Mouse (Mus musculus) olfactory bulb, adult 2 months (tissue): ENCODE data around the gene Afap1l2. TPM values are rescaled to one million over a fixed set of nuclear protein-coding genes. Genes with fewer than 3 reads are reported as not detected.

Source experiments
- H3K27ac ChIP-seq: fragments of 200-500 bp; 2 replicates; pipeline ENCODE4 v1.5.1; 2012; ENCODE audit warnings: low read depth, low read length; ENCODE audit not compliant: insufficient read depth
- H3K4me1 ChIP-seq: fragments of 200-500 bp; 2 replicates; pipeline ENCODE4 v1.6.1; 2012; ENCODE audit warnings: low read length; ENCODE audit not compliant: control insufficient read depth, insufficient read depth
- H3K4me3 ChIP-seq: fragments of 200-500 bp; 2 replicates; pipeline ENCODE4 v1.5.1; 2012; ENCODE audit warnings: mild to moderate bottlenecking, low read depth, low read length, moderate library complexity; ENCODE audit not compliant: insufficient read depth
- CTCF ChIP-seq: fragments of 200-500 bp; IDR thresholded peaks from 2 replicates; pipeline ENCODE4 v1.5.1; 2012; ENCODE audit warnings: low read depth, mild to moderate bottlenecking, low read length, moderate library complexity; ENCODE audit not compliant: insufficient read depth
- POLR2A ChIP-seq: fragments of 200-500 bp; IDR thresholded peaks from 2 replicates; pipeline ENCODE4 v1.6.1; 2012; ENCODE audit warnings: mild to moderate bottlenecking, low read depth, low read length, moderate library complexity; ENCODE audit not compliant: insufficient read depth
- WGBS: fragments of 180-500 bp; shearing (Covaris S2); methylation state at CpG from one replicate; pipeline ENCODE4 v1.1.7; 2018; 5-methylcytosine and 5-hydroxymethylcytosine counted together
- polyA plus RNA-seq: library from polyadenylated mRNA; stranded (reverse); fragments of >200 nt; gene quantifications from 2 replicates; pipeline ENCODE4 v1.2.4, GENCODE M21; 2012; ENCODE audit warnings: low replicate concordance; ENCODE audit not compliant: missing spikeins, insufficient read depth, insufficient read length

Afap1l2 gene
- polyA plus RNA-seq, 1 experiment = not detected

DNA sequence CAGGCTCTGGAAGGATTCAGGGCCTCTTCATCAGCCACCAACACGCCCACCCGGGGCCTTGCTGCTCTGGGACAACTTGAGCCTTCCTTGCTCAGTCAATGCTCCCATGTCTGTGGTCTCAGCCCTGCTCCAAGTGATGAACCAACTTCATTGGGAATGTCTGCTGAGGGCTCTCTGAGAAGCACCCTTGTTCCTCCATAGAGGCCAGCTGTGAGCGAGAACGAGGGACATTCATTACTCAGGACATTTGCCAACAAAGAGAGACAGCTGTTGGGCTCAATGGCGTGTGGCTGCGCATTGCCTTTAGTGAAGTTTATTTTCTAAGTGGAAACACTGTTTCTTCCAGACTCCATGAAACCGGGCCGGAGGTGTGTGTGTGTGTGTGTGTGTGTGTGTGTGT is 18.9 kb downstream of the Afap1l2 start:
- WGBS = 75% methylated on average over 8 of the region's 8 CpGs
- Histone ChIP-seq H3K4me1 (peaks cover 11% of the 10 kb centered on the region), H3K27ac (no peak overlapping the region), H3K4me3 (no peak overlapping the region)
- no peak for TF ChIP-seq POLR2A
- TF ChIP-seq CTCF = no peak

DNA sequence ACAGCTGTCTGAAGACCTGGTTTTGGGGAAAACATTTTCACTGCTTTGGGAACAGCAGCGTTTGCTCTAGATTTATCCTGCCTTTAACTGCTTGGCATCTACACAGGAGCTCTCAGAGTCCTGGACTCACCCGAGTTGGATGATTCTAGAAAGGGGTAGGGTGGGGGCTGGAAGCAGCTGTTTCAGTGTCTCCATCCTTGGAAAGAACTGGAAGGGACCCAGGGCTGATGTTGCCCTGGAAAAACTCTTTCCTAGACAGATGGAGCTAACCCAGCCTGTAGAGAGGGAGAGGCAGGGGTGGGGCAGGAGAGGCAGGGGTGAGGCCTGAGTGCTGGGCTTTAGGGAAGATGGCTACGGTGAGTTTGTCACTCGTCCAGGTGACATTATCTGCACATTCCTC is 23.8 kb downstream of the Afap1l2 start:
- no peak overlapping the region for H3K27ac ChIP-seq
- TF ChIP-seq CTCF (no peak), POLR2A (no peak)
- 64% methylated on average over 4 of the region's 4 CpGs for WGBS
- H3K4me1 ChIP-seq = no peaks in the 10 kb centered on the region
- no peak overlapping the region for H3K4me3 ChIP-seq

DNA sequence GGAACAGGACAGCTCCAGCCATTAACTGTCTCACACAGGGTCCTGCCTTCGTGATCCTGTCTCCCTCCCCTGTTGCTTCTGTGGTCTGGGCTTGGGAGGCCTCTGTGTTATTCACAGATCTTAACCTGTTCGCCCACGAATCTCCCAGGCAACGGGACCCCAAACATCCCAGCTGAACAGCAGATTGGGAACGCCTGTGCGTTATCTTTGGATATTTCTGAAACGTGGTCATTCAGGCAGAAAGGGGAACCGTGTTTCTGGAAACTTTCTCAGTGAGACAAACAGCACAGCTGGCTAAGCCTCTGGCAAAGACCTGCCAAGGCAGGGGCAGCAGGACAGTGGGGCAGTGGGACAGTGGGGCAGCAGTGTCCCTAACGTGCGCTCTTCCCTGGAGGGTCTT is 24.3 kb downstream of the Afap1l2 start:
- H3K27ac ChIP-seq = no peak overlapping the region
- no peak for TF ChIP-seq CTCF
- no peak for TF ChIP-seq POLR2A
- 69% methylated on average over 10 of the region's 10 CpGs for WGBS
- no peaks in the 10 kb centered on the region for H3K4me1 ChIP-seq
- no peak overlapping the region for H3K4me3 ChIP-seq

DNA sequence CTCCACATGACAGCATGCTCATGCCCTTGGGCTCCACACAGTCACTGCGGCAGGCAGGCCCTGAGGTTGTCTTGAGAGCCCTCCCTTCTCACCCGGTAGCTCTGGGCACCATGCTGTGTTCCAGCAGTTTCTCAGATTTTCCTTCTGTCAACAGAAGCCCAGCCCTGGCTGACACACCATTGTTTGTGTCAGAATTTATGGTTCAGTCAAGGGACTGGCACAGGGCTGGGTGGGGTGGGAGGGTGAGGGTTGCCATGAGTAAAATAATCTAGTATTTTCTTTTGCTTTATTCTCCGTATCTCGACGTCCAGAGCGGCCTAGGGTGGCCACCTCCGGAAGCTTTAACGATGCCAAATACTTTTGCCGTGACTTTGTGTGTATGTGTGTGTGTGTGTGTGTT is 26.3 kb downstream of the Afap1l2 start:
- no peak overlapping the region for H3K4me3 ChIP-seq
- peaks cover 10% of the 10 kb centered on the region for H3K4me1 ChIP-seq
- 77% methylated on average over 9 of the region's 9 CpGs for WGBS
- no peak for TF ChIP-seq CTCF
- TF ChIP-seq POLR2A = no peak
- no peak overlapping the region for H3K27ac ChIP-seq

DNA sequence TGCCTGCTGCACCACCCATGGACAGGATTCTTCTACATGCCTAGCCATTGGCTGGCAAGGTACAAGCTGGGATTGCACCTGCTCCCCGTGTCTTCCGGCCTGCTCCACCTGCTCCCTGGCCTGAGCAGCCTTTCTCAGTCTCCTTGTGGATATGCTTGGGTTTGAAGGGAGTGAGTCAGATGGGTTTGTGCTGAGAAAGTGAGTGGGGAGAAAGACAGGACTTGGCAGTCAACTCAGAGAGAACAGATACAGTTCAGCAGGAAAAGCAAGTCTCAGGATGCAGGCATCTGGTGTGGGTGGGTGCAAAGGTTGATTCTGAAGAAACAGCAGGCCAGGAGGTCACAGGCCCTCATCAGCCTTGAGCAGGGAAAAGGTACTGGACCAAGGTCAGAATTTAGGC is 27.2 kb downstream of the Afap1l2 start:
- H3K4me1 ChIP-seq = peaks cover 10% of the 10 kb centered on the region
- 97% methylated on average over 2 of the region's 2 CpGs for WGBS
- TF ChIP-seq CTCF = no peak
- TF ChIP-seq POLR2A = no peak
- H3K27ac ChIP-seq = no peak overlapping the region
- H3K4me3 ChIP-seq = no peak overlapping the region

DNA sequence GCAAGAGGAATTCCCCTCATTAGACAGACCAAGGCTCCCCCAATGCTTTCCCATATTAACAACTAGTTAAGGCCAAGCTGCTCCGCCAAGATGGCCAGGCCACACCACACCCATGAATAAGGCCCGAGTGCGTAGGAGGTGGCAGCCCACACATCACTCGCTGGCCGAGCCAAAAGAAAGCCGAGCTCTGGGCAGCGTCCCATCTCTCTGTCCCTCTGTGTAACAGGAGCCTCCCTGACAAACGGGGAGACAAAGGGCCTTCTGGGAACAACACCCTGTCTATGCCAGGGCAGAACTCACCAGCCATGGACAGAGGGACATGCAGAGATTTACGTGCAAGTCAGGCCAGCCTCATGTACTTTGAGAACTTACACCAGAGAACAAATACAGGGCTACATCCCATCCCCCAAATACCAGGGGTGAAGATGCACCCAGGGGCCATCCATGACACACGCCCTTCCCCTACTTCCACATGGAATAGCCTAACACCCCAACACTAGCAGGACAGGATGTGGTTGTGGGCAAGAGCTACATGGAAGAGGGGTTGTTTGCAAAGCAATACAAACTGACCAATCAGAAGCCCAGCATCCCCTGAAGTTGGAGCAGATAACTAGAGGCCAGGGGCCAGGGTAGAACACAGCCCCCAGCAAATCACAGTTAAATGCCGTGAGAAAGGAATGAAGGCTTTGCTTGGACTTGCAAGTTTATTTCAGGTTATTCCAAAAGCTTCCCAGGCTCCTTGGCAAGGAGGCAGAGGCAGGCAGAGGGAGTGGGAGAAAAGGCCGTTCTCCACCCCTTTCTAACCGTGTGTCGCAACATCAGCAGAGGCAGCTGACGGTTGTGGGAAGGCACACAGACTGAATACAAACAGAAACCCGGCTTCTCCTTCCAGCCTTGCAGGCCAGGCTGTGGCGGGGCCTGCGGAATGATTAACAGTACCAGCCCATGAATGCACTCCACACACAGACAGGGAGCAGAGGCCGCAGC is 30.8 kb downstream of the Afap1l2 start:
- WGBS = 46% methylated on average over 19 of the region's 19 CpGs
- Histone ChIP-seq H3K27ac (no peak overlapping the region; the same call in 1 of the 2 replicates), H3K4me3 (no peak overlapping the region), H3K4me1 (peaks cover 10% of the 10 kb centered on the region)
- TF ChIP-seq CTCF = no peak
- no peak for TF ChIP-seq POLR2A

DNA sequence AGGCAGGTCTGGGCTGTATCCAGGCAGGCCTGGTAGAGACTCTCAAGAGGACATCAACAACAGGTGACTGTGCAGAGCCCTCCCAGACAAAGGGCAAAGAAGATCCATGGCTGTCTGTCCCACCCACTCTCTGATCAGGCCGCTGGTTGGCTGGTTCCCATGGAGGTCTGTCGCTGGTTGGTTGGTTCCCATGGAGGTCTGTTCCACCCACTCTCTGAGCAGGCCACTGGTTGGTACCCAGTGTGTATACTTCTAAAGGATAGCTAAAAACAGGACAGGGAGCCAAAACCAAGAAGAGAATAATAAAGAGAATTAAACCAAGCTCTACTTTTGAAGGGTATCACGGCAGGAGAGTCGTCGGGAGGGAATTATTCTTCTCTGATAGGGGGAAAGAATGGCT is 31.5 kb downstream of the Afap1l2 start:
- Histone ChIP-seq H3K4me3 (no peak overlapping the region), H3K27ac (no peak overlapping the region), H3K4me1 (peaks cover 10% of the 10 kb centered on the region)
- TF ChIP-seq POLR2A = no peak
- no peak for TF ChIP-seq CTCF
- WGBS = 80% methylated on average over 5 of the region's 5 CpGs

DNA sequence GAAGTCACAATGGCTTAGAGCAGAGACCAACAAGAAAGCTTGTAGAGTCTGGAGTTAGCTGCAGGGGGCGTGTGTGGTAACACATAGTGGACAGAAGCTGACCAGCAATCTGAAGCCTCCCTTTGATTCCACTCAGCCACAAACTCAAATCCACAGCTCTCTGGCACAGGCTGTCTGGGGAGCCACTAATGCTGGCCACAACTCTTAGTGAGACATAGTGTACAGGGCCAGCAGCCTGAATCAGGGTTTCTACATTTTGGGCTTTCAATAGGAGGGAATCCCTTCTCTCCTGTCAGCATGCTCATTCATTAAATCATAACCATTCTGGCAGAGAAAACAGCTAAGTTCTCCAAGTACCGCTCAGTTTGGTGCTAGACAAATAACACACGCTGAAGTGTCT is 32.5 kb downstream of the Afap1l2 start:
- WGBS = 95% methylated on average over 3 of the region's 3 CpGs

DNA sequence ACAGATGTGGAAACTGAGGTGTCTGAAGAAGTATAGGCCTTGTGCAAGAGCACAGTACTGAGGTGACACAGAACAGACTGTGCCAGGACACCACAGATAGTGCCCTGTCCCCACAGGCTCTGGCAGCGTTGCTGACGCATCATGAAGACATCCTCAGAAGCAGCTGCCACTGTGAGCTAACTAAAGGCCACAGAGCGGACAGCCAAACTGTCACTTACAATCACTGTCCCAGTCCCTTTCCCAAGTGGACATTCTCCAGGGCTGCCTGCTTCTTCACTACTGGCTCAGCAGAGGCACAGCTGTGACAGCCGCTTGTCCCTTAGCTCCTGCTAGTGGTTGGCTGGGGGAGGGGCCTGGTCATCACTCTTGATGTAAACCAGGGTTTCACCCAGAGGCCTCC is 33.9 kb downstream of the Afap1l2 start:
- WGBS = 88% methylated on average over 4 of the region's 4 CpGs
- Histone ChIP-seq H3K27ac (no peak overlapping the region), H3K4me3 (no peak overlapping the region), H3K4me1 (peaks cover 10% of the 10 kb centered on the region)
- TF ChIP-seq POLR2A (no peak), CTCF (no peak)

More for the DNA sequence above, 32.5 kb downstream of the Afap1l2 start:
- Histone ChIP-seq H3K27ac (no peak overlapping the region), H3K4me1 (peaks cover 10% of the 10 kb centered on the region), H3K4me3 (no peak overlapping the region)
- no peak for TF ChIP-seq CTCF
- TF ChIP-seq POLR2A = no peak
